Mouse (Mus musculus): ENCODE results near the gene Slc48a1. TPM values are rescaled to one million over a fixed set of nuclear protein-coding genes. Genes with fewer than 3 reads are reported as not detected.

Gene Slc48a1
- polyA plus RNA-seq, 1 experiment from 2014 or later = 69.6 TPM

GRCm38 (mm10) chr15:97787148-97787798 is 9.0 kb downstream of the Slc48a1 start:
- ATAC-seq (ENCODE audit: insufficient number of reproducible peaks, insufficient read depth, low FRiP score, low read depth) = no peak
- Histone ChIP-seq H3K9ac (ENCODE audit: low read length) (no peak overlapping the region), H3K36me3 (ENCODE audit: control insufficient read depth, insufficient read depth, low read length) (peaks cover 26% of the 10 kb centered on the region), H3K9me3 (ENCODE audit: control insufficient read depth, low read length) (no peaks in the 10 kb centered on the region), H3K4me1 (ENCODE audit: control insufficient read depth in 2 of 2, insufficient read depth in 2 of 2, low read length in 2 of 2) (peaks cover 10 to 21% of the 10 kb centered on the region in 2 experiments), H3K4me2 (ENCODE audit: low read length) (no peak overlapping the region), H3K4me3 (ENCODE audit: control insufficient read depth in 1 of 2, insufficient read depth in 1 of 2, low read depth in 1 of 2, low read length in 2 of 2) (no peak overlapping the region), H3K27me3 (ENCODE audit: control insufficient read depth, insufficient read depth, low read length) (no peaks in the 10 kb centered on the region), H3K27ac (replicated peaks in 1 of 2; ENCODE audit: control insufficient read depth in 1 of 2, insufficient read depth in 1 of 2, low read depth in 2 of 2, low read length in 2 of 2) (no peak overlapping the region)
- 78% methylated on average over 7 of the region's 7 CpGs for WGBS

GRCm38 (mm10) chr15:97787799-97788667 is 9.7 kb downstream of the Slc48a1 start:
- Histone ChIP-seq H3K4me1 (ENCODE audit: control insufficient read depth in 2 of 2, insufficient read depth in 2 of 2, low read length in 2 of 2) (peaks cover 6 to 13% of the 10 kb centered on the region in 2 experiments), H3K4me3 (ENCODE audit: control insufficient read depth in 1 of 2, insufficient read depth in 1 of 2, low read depth in 1 of 2, low read length in 2 of 2) (no peak overlapping the region), H3K9ac (ENCODE audit: low read length) (no peak overlapping the region), H3K36me3 (ENCODE audit: control insufficient read depth, insufficient read depth, low read length) (peaks cover 33% of the 10 kb centered on the region), H3K9me3 (ENCODE audit: control insufficient read depth, low read length) (no peaks in the 10 kb centered on the region), H3K27ac (replicated peaks in 1 of 2; ENCODE audit: control insufficient read depth in 1 of 2, insufficient read depth in 1 of 2, low read depth in 2 of 2, low read length in 2 of 2) (no peak overlapping the region), H3K27me3 (ENCODE audit: control insufficient read depth, insufficient read depth, low read length) (no peaks in the 10 kb centered on the region), H3K4me2 (ENCODE audit: low read length) (no peak overlapping the region)
- no peak for ATAC-seq (ENCODE audit: insufficient number of reproducible peaks, insufficient read depth, low FRiP score, low read depth)
- WGBS = 70% methylated on average over 19 of the region's 19 CpGs

GRCm38 (mm10) chr15:97788821-97789220 is 10.5 kb downstream of the Slc48a1 start:
- Histone ChIP-seq H3K4me2 (ENCODE audit: low read length) (no peak overlapping the region), H3K4me3 (ENCODE audit: control insufficient read depth in 1 of 2, insufficient read depth in 1 of 2, low read depth in 1 of 2, low read length in 2 of 2) (no peak overlapping the region), H3K9me3 (ENCODE audit: control insufficient read depth, low read length) (no peaks in the 10 kb centered on the region), H3K4me1 (ENCODE audit: control insufficient read depth in 2 of 2, insufficient read depth in 2 of 2, low read length in 2 of 2) (peaks cover 6 to 11% of the 10 kb centered on the region in 2 experiments), H3K36me3 (ENCODE audit: control insufficient read depth, insufficient read depth, low read length) (peaks cover 41% of the 10 kb centered on the region), H3K9ac (ENCODE audit: low read length) (no peak overlapping the region), H3K27me3 (ENCODE audit: control insufficient read depth, insufficient read depth, low read length) (no peaks in the 10 kb centered on the region), H3K27ac (replicated peaks in 1 of 2; ENCODE audit: control insufficient read depth in 1 of 2, insufficient read depth in 1 of 2, low read depth in 2 of 2, low read length in 2 of 2) (no peak overlapping the region; a peak in 1 of 4 replicates)
- 67% methylated on average over 6 of the region's 6 CpGs for WGBS
- ATAC-seq (ENCODE audit: insufficient number of reproducible peaks, insufficient read depth, low FRiP score, low read depth) = no peak

- ATAC-seq (ENCODE audit: insufficient number of reproducible peaks, insufficient read depth, low FRiP score, low read depth) = no peak
- Histone ChIP-seq H3K4me1 (ENCODE audit: control insufficient read depth in 2 of 2, insufficient read depth in 2 of 2, low read length in 2 of 2) (peaks cover 3 to 8% of the 10 kb centered on the region in 2 experiments), H3K27ac (replicated peaks in 1 of 2; ENCODE audit: control insufficient read depth in 1 of 2, insufficient read depth in 1 of 2, low read depth in 2 of 2, low read length in 2 of 2) (no peak overlapping the region), H3K9me3 (ENCODE audit: control insufficient read depth, low read length) (no peaks in the 10 kb centered on the region), H3K36me3 (ENCODE audit: control insufficient read depth, insufficient read depth, low read length) (peaks cover 52% of the 10 kb centered on the region), H3K4me3 (ENCODE audit: control insufficient read depth in 1 of 2, insufficient read depth in 1 of 2, low read depth in 1 of 2, low read length in 2 of 2) (no peak overlapping the region), H3K4me2 (ENCODE audit: low read length) (no peak overlapping the region), H3K9ac (ENCODE audit: low read length) (no peak overlapping the region), H3K27me3 (ENCODE audit: control insufficient read depth, insufficient read depth, low read length) (no peaks in the 10 kb centered on the region)
- 59% methylated on average over 20 of the region's 20 CpGs for WGBS
Measured at GRCm38 (mm10) chr15:97789761-97790505, 11.6 kb downstream of the Slc48a1 start.

- Histone ChIP-seq H3K36me3 (ENCODE audit: control insufficient read depth, insufficient read depth, low read length) (peaks cover 65% of the 10 kb centered on the region), H3K27ac (replicated peaks in 1 of 2; ENCODE audit: control insufficient read depth in 1 of 2, insufficient read depth in 1 of 2, low read depth in 2 of 2, low read length in 2 of 2) (no peak overlapping the region), H3K9ac (ENCODE audit: low read length) (no peak overlapping the region), H3K4me1 (ENCODE audit: control insufficient read depth in 2 of 2, insufficient read depth in 2 of 2, low read length in 2 of 2) (peaks cover 0 to 1% of the 10 kb centered on the region in 2 experiments; a peak in 3 of 4 replicates), H3K4me2 (ENCODE audit: low read length) (no peak overlapping the region), H3K9me3 (ENCODE audit: control insufficient read depth, low read length) (no peaks in the 10 kb centered on the region), H3K27me3 (ENCODE audit: control insufficient read depth, insufficient read depth, low read length) (no peaks in the 10 kb centered on the region), H3K4me3 (ENCODE audit: control insufficient read depth in 1 of 2, insufficient read depth in 1 of 2, low read depth in 1 of 2, low read length in 2 of 2) (no peak overlapping the region)
- ATAC-seq (ENCODE audit: insufficient number of reproducible peaks, insufficient read depth, low FRiP score, low read depth) = no peak
- 82% methylated on average over 11 of the region's 11 CpGs for WGBS
Measured at GRCm38 (mm10) chr15:97791126-97791700, 12.9 kb downstream of the Slc48a1 start.

- no peaks in the 10 kb centered on the region for H3K27me3 ChIP-seq (ENCODE audit: control insufficient read depth, insufficient read depth, low read length)
- no peaks in the 10 kb centered on the region for H3K9me3 ChIP-seq (ENCODE audit: control insufficient read depth, low read length)
- H3K9ac ChIP-seq (ENCODE audit: low read length) = no peak overlapping the region
- no peak for ATAC-seq (ENCODE audit: insufficient number of reproducible peaks, insufficient read depth, low FRiP score, low read depth)
- H3K4me2 ChIP-seq (ENCODE audit: low read length) = no peak overlapping the region
- WGBS = 89% methylated on average over 18 of the region's 18 CpGs
- H3K4me3 ChIP-seq (ENCODE audit: control insufficient read depth in 1 of 2, insufficient read depth in 1 of 2, low read depth in 1 of 2, low read length in 2 of 2) = no peak overlapping the region
- H3K27ac ChIP-seq (replicated peaks in 1 of 2; ENCODE audit: control insufficient read depth in 1 of 2, insufficient read depth in 1 of 2, low read depth in 2 of 2, low read length in 2 of 2) = no peak overlapping the region
- H3K36me3 ChIP-seq (ENCODE audit: control insufficient read depth, insufficient read depth, low read length) = peaks cover 85% of the 10 kb centered on the region
- peaks cover 3 to 6% of the 10 kb centered on the region in 2 experiments; a peak in 1 of 4 replicates for H3K4me1 ChIP-seq (ENCODE audit: control insufficient read depth in 2 of 2, insufficient read depth in 2 of 2, low read length in 2 of 2)
Measured at GRCm38 (mm10) chr15:97793386-97794153, 15.2 kb downstream of the Slc48a1 start.

Data from heart, embryonic 14.5 days (tissue).